Mouse (Mus musculus): ENCODE measurements at regions not wholly inside any gene's neighbourhood (a gene's known extent, or its start where the extent isn't known, plus 50 kb on each side); places are given as distances from the start of the nearest gene placed in this dataset.

DNA sequence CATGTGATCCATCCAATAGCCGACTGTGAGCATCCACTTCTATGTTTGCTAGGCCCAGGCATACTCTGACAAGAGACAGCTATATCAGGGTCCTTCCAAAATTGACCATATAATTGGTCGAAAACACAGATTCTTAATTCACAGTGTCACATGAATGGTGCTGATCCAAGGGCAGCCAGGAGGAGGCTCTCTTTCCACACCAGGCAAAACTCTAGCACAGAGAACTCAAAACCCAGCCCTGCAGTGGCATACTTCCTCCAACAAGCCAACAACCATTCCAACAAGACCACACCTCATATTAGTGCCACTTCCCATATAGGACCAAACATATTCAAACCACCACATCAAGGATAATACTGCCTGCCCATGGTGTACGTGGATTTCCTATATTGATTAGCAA lies 68.1 kb upstream of the Tas2r118 start:
- peak; percentile 11 for DNase-seq

DNA sequence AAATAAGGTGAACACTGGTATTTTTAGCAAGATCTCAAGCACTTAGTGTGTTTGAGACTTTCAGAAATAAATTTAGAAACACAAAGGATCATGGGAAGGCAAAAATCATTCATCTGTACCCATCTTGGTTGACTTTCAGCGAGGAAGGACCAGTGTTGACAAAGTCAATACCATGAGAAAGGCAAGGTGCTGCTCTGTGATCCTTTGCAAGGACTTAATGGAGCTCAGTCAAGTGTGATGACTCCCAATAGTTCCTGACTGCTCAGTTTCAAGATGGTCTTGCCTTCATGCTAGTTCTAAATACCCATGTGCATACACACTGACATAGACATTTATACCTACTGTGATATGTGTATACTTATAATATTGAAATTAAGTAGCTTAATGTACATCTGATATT lies 56.5 kb upstream of the Tas2r118 start:
- no peak for DNase-seq

DNA sequence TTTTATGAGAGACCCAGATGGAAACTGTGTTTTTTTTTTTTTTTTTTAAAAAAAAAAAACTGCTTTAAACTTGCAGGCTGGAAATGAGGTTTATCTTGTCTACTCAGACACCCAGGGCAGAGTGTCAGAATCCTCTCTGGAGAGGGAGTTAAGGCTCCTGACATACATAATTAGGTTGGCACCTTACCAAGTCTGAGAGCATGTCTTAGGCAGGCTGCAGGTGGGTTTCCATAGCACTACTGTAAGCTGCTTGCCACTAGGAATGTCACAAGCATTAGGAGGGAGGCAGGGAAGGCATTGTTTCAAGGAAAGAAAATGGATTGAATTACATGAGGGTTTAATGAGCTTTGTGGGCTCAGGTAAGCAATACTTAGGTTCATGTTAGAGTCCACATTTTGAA lies 55.9 kb upstream of the Tas2r118 start:
- no peak for DNase-seq
